Mouse (Mus musculus): Measurements from ENCODE around the gene Bpifb3.

The Bpifb3 gene

GRCm38 (mm10) chr2:153929871-153930413 is 11.9 kb downstream of the Bpifb3 start:
- H3K4me1 ChIP-seq (replicated peaks; ENCODE audit: low read depth, low read length): no peaks in the 10 kb centered on the region
- H3K27me3 ChIP-seq (ENCODE audit: insufficient read depth, low read length): no peaks in the 10 kb centered on the region
- no peaks in the 10 kb centered on the region for H3K9me3 ChIP-seq (ENCODE audit: low read length)
- no peaks in the 10 kb centered on the region for H3K36me3 ChIP-seq (ENCODE audit: insufficient read depth, low read length)
- no peak for TF ChIP-seq POU5F1 (IDR thresholded peaks at IDR 0.05; ENCODE audit: borderline replicate concordance, low read length)
- peak; percentile 94 for TF ChIP-seq CTCF (conservative IDR thresholded peaks at IDR 0.05; ENCODE audit: low read length)
- no peak for TF ChIP-seq NANOG (IDR thresholded peaks at IDR 0.05; ENCODE audit: borderline replicate concordance, low read length)
- no peak overlapping the region for H3K4me3 ChIP-seq (replicated peaks; ENCODE audit: low read length)

- Histone ChIP-seq H3K4me3 (replicated peaks; ENCODE audit: low read length) (no peak overlapping the region), H3K9me3 (ENCODE audit: low read length) (no peaks in the 10 kb centered on the region), H3K27me3 (ENCODE audit: insufficient read depth, low read length) (no peaks in the 10 kb centered on the region), H3K4me1 (replicated peaks; ENCODE audit: low read depth, low read length) (peaks cover 5% of the 10 kb centered on the region; the same call in 1 of the 2 replicates), H3K36me3 (ENCODE audit: insufficient read depth, low read length) (no peaks in the 10 kb centered on the region)
- TF ChIP-seq CTCF (conservative IDR thresholded peaks at IDR 0.05; ENCODE audit: low read length): no peak
- no peak for TF ChIP-seq NANOG (IDR thresholded peaks at IDR 0.05; ENCODE audit: borderline replicate concordance, low read length)
- no peak for TF ChIP-seq POU5F1 (IDR thresholded peaks at IDR 0.05; ENCODE audit: borderline replicate concordance, low read length)
Observed at GRCm38 (mm10) chr2:153931125-153931524, 13.1 kb downstream of the Bpifb3 start.

- TF ChIP-seq CTCF (conservative IDR thresholded peaks at IDR 0.05; ENCODE audit: low read length) (no peak), POU5F1 (IDR thresholded peaks at IDR 0.05; ENCODE audit: borderline replicate concordance, low read length) (no peak), NANOG (IDR thresholded peaks at IDR 0.05; ENCODE audit: borderline replicate concordance, low read length) (no peak)
- no peaks in the 10 kb centered on the region for H3K36me3 ChIP-seq (ENCODE audit: insufficient read depth, low read length)
- H3K9me3 ChIP-seq (ENCODE audit: low read length): no peaks in the 10 kb centered on the region
- no peak overlapping the region for H3K4me3 ChIP-seq (replicated peaks; ENCODE audit: low read length)
- H3K27me3 ChIP-seq (ENCODE audit: insufficient read depth, low read length): no peaks in the 10 kb centered on the region
- peaks cover 5% of the 10 kb centered on the region; the same call in 1 of the 2 replicates for H3K4me1 ChIP-seq (replicated peaks; ENCODE audit: low read depth, low read length)
Observed at GRCm38 (mm10) chr2:153933311-153933710, 15.3 kb downstream of the Bpifb3 start.

GRCm38 (mm10) chr2:153935348-153935747 is 17.3 kb downstream of the Bpifb3 start:
- no peak overlapping the region for H3K4me3 ChIP-seq (replicated peaks; ENCODE audit: low read length)

GRCm38 (mm10) chr2:153937843-153938242 is 19.8 kb downstream of the Bpifb3 start, which contains the start of gene Bpifb4:
Bpifb4 (plus strand) TSS chr2:153938212.
- no peak for TF ChIP-seq NANOG (IDR thresholded peaks at IDR 0.05; ENCODE audit: borderline replicate concordance, low read length)
- TF ChIP-seq POU5F1 (IDR thresholded peaks at IDR 0.05; ENCODE audit: borderline replicate concordance, low read length): no peak
- no peak for TF ChIP-seq CTCF (conservative IDR thresholded peaks at IDR 0.05; ENCODE audit: low read length)
- Histone ChIP-seq H3K9me3 (ENCODE audit: low read length) (no peaks in the 10 kb centered on the region), H3K27me3 (ENCODE audit: insufficient read depth, low read length) (no peaks in the 10 kb centered on the region), H3K4me1 (replicated peaks; ENCODE audit: low read depth, low read length) (peaks cover 5% of the 10 kb centered on the region; the same call in 1 of the 2 replicates), H3K4me3 (replicated peaks; ENCODE audit: low read length) (no peak within 1 kb of the TSS), H3K36me3 (ENCODE audit: insufficient read depth, low read length) (no peaks in the 10 kb centered on the region)

More at GRCm38 (mm10) chr2:153935348-153935747, 17.3 kb downstream of the Bpifb3 start:
- Histone ChIP-seq H3K27me3 (ENCODE audit: insufficient read depth, low read length) (no peaks in the 10 kb centered on the region), H3K4me1 (replicated peaks; ENCODE audit: low read depth, low read length) (peaks cover 5% of the 10 kb centered on the region; the same call in 1 of the 2 replicates), H3K9me3 (ENCODE audit: low read length) (no peaks in the 10 kb centered on the region), H3K36me3 (ENCODE audit: insufficient read depth, low read length) (no peaks in the 10 kb centered on the region)
- TF ChIP-seq POU5F1 (IDR thresholded peaks at IDR 0.05; ENCODE audit: borderline replicate concordance, low read length): no peak
- TF ChIP-seq CTCF (conservative IDR thresholded peaks at IDR 0.05; ENCODE audit: low read length): peak; percentile 69
- no peak for TF ChIP-seq NANOG (IDR thresholded peaks at IDR 0.05; ENCODE audit: borderline replicate concordance, low read length)

GRCm38 (mm10) chr2:153943537-153943936 is 25.5 kb downstream of the Bpifb3 start:
- Histone ChIP-seq H3K4me1 (replicated peaks; ENCODE audit: low read depth, low read length) (peaks cover 3% of the 10 kb centered on the region; the same call in 1 of the 2 replicates), H3K9me3 (ENCODE audit: low read length) (no peaks in the 10 kb centered on the region), H3K27me3 (ENCODE audit: insufficient read depth, low read length) (no peaks in the 10 kb centered on the region; the same call in 1 of the 2 replicates), H3K4me3 (replicated peaks; ENCODE audit: low read length) (no peak overlapping the region), H3K36me3 (ENCODE audit: insufficient read depth, low read length) (no peaks in the 10 kb centered on the region)
- TF ChIP-seq NANOG (IDR thresholded peaks at IDR 0.05; ENCODE audit: borderline replicate concordance, low read length) (no peak), CTCF (conservative IDR thresholded peaks at IDR 0.05; ENCODE audit: low read length) (peak; percentile 74), POU5F1 (IDR thresholded peaks at IDR 0.05; ENCODE audit: borderline replicate concordance, low read length) (no peak)

GRCm38 (mm10) chr2:153944567-153944966 is 26.5 kb downstream of the Bpifb3 start:
- H3K4me3 ChIP-seq (replicated peaks; ENCODE audit: low read length): no peak overlapping the region
- no peaks in the 10 kb centered on the region for H3K36me3 ChIP-seq (ENCODE audit: insufficient read depth, low read length)
- H3K9me3 ChIP-seq (ENCODE audit: low read length): no peaks in the 10 kb centered on the region
- TF ChIP-seq NANOG (IDR thresholded peaks at IDR 0.05; ENCODE audit: borderline replicate concordance, low read length): no peak
- TF ChIP-seq POU5F1 (IDR thresholded peaks at IDR 0.05; ENCODE audit: borderline replicate concordance, low read length): no peak
- TF ChIP-seq CTCF (conservative IDR thresholded peaks at IDR 0.05; ENCODE audit: low read length): no peak
- H3K27me3 ChIP-seq (ENCODE audit: insufficient read depth, low read length): no peaks in the 10 kb centered on the region; the same call in 1 of the 2 replicates
- H3K4me1 ChIP-seq (replicated peaks; ENCODE audit: low read depth, low read length): peaks cover 3% of the 10 kb centered on the region; the same call in 1 of the 2 replicates

- peaks cover 6% of the 10 kb centered on the region for H3K27me3 ChIP-seq (ENCODE audit: insufficient read depth, low read length)
- TF ChIP-seq POU5F1 (IDR thresholded peaks at IDR 0.05; ENCODE audit: borderline replicate concordance, low read length): no peak
- peak; percentile 86 for TF ChIP-seq CTCF (conservative IDR thresholded peaks at IDR 0.05; ENCODE audit: low read length)
- H3K9me3 ChIP-seq (ENCODE audit: low read length): no peaks in the 10 kb centered on the region
- peaks cover 6% of the 10 kb centered on the region; the same call in 1 of the 2 replicates for H3K4me1 ChIP-seq (replicated peaks; ENCODE audit: low read depth, low read length)
- H3K36me3 ChIP-seq (ENCODE audit: insufficient read depth, low read length): no peaks in the 10 kb centered on the region
- H3K4me3 ChIP-seq (replicated peaks; ENCODE audit: low read length): no peak overlapping the region
Observed at GRCm38 (mm10) chr2:153952897-153953296, 34.9 kb downstream of the Bpifb3 start.

Data from E14TG2a.4 (cell line).